Mouse (Mus musculus) heart, postnatal 10 days (tissue): ENCODE measurements around the gene Rpl18a. TPM values are rescaled to one million over a fixed set of nuclear protein-coding genes. Genes with fewer than 3 reads are reported as not detected.

ENCODE experiments used
- DNase-seq, 2 experiments: peaks; one replicate each; pipeline ENCODE4 v3.0.0; 2021
- intact Hi-C: fragments of 180-260 bp; cut with DNase I; formaldehyde crosslinking; loops from one replicate; pipeline ENCODE4 v1.15.1; 2025
- total RNA-seq, 2 experiments: library from RNA; stranded (reverse); gene quantifications; 2 replicates each; pipeline ENCODE4 v1.2.3; 2021

Rpl18a gene
- total RNA-seq, 2 experiments from 2014 or later, result 1,171 to 1,193 TPM

- intact Hi-C loops, result no loop called here
- DNase-seq, result peak in 1 of 2 experiments; percentile 33
These were observed 9.5 kb downstream of the Rpl18a start for GRCm38 (mm10) chr8:70887669-70888068.

DNA sequence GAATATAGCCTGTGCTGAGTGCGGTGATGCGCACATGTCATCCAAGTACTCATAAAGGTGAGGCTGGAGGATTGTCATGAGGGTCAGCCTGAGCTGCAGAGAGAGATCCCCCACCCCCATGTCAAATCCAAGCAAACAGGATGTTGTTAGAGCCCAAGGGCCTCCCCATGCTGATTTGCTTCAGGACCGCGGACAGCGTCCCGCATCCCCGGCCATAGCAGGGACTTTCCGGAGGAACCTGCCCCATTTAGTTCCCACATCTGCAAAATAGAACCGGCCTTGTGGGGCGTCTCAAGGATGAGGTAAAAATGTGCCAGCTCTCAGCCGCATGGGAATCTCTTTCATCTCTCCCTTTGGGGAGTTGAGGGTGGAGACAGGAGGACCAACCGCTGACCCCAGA lies 11.6 kb downstream of the Rpl18a start:
- DNase-seq, result peak in 1 of 2 experiments; percentile 68
- intact Hi-C loops, result no loop called here

DNA sequence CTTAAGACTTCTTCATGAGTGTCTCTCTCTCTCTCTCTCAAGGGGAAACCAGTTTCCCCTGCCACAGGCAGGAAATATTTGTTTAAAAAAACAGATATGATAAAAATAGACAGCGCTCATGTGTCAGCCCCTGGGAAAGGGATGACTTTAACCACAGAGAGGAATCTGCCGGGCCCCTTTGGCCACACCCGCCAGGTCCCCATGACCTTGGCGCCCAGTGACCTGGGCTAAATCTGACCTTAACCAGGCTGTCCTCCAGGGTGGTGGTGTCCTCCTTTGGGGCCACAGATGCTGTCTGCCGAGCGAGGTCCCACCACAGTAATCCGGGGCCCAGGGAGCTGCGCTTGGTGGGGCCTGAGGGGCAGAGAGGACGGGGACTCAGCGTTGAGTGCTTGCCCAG lies 12.5 kb downstream of the Rpl18a start:
- DNase-seq, result no peak
- intact Hi-C loops, result no loop called here

- no peak for DNase-seq
- intact Hi-C loops, result no loop called here
These were observed 13.0 kb downstream of the Rpl18a start for GRCm38 (mm10) chr8:70884186-70884585.

DNA sequence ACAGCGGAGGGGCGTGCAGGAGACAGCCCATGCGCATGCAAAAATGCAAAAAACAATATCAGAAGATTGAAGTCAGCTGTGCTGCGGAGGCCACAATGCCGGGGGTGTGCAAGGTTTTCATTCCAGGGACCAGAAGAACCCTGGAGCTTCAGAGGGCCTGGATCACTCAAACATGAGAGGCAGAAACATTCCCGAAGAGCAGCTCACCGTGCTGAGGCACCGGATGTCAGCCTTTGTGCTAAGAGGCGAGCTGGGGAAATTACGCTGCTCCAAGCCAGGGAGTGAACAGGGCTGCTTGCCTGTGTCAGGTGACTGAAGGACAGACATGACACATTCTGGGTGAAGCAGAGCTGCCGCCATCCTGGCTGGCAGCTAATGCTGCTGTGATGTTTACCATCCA lies 16.7 kb downstream of the Rpl18a start:
- intact Hi-C loops, result no loop called here
- no peak for DNase-seq

DNA sequence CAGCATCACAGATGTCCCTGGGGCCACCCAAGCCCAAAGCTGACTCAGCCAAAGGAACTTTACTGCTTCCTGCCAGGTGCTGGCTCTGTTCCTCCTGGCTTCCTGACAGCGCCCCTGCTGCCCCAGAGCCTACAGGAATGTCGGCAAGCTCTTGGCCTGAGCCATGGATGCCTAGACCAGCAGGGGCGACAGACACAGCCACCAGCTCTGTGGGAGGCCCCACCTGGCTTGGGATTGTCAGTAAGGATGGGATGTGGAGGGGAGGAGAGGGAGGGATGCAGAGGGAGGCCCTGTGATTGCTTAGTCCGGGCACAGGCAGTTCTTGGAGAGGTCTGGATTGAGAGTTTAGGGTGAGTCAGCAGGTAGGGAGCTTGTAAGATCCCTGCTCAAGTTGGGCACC lies 17.1 kb downstream of the Rpl18a start:
- intact Hi-C loops, result no loop called here
- peak; percentile 77 to 78 for DNase-seq

DNA sequence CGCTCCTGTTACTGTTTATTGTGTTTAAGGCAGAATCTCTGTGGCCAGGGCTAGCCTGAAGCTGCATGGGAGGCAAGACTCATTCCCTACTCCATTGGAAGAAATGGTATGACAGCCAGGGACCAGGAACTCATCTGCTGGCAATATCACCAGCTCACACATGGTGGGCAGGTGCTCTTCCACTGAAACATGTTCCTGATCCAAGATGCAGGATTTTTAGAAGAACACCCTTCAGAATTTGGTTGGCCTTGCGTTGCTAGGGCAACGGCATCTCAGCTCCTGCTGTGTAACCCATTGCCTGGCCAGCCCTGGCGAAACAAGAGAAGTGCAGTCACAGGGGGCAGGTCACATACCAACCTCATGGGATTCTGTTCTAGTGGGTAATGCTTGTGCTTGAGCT lies 17.7 kb downstream of the Rpl18a start:
- intact Hi-C loops, result no loop called here
- DNase-seq, result no peak

- no peak for DNase-seq
- intact Hi-C loops, result no loop called here
These were observed 19.0 kb downstream of the Rpl18a start for GRCm38 (mm10) chr8:70878178-70878577.

DNA sequence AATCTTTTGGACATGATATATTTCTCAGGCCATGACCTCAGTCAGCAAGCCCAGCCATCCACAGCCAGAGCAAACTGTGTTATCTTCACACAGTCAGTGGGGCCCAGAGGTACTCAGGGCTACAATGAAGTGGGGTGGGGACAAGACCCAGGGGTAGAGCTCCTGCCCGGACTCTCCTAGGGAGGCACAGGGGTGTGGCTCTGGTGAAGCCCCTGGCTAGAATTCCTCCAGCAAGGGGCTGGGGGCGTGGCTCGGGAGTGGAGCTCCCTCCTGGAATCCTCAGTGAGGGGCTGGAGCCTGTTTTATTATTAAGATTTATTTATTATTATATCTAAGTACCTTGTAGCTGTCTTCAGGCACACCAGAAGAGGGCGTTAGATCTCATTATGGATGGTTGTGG lies 20.8 kb downstream of the Rpl18a start:
- intact Hi-C loops, result no loop called here
- no peak for DNase-seq

GRCm38 (mm10) chr8:70874441-70874840 lies 22.8 kb downstream of the Rpl18a start:
- intact Hi-C loops, result no loop called here
- DNase-seq, result no peak

GRCm38 (mm10) chr8:70873364-70873985 lies 23.7 kb downstream of the Rpl18a start, which contains the start of gene Ccdc124:
Gene Ccdc124 (minus strand): TSS chr8:70873935.
- intact Hi-C loops, result loop anchor here (1.0 kb wide), 2 partner anchors 20 to 24 kb away; partner anchors contain the start of gene Rpl18a
- peak; percentile 96 to 97 for DNase-seq

- intact Hi-C loops, result loop anchor here (1.0 kb wide), 2 partner anchors 20 to 24 kb away; partner anchors contain the start of gene Rpl18a
- no peak for DNase-seq
These were observed 24.4 kb downstream of the Rpl18a start for GRCm38 (mm10) chr8:70872643-70873363.

DNA sequence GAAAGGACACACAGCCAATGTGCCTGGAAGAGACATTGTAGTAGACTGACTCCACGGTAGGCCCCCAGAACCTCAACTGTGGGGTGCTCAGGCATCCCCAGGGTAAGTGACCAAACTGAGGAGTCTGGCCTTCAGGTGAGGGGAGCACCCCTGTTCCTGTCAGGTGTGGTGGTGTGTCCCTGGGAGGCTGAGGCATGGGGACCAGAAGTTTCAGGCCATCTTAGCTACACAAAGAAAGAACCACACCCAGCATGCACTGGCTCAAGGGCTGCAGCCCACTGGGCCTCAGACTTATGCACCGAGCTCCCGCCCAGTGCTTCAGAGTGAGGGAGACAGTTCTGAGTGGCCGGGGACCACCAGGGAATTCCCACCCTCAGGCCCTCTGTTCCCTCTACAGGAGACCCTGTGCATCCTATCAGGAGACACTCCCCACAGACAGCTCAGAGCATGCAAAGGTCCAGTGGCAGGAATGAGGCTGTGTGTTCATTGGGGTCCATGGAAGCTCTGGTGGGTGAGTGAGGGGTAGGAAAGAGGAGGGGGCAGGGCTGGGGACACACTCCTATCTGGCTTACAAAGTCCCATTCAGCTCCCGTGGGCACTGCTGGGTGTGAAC lies 25.9 kb downstream of the Rpl18a start:
- no peak for DNase-seq
- intact Hi-C loops, result no loop called here

- DNase-seq, result peak; percentile 84 to 85
- intact Hi-C loops, result loop anchor here (1.0 to 2.0 kb wide), 3 partner anchors 25 to 149 kb away; no protein-coding TSS in a partner anchor
These were observed 27.6 kb downstream of the Rpl18a start for GRCm38 (mm10) chr8:70869601-70870041.

DNA sequence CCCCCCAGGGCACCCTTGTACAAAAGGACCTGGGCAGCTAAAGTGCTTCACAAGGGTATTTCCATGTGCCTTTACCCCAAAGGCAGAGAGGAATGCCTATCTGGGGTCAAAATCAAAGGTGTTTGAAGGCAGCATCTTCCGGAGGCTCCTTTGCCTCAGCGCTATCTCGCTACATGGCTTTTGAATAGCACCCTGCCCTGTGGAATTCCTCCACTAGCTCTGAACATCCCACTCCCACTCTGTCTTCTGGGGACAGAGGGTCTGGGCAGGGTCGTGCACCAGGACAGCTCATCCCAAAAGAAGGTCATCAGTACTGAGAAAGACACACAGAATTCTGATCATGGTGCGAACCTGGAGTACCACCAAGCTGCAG lies 28.0 kb downstream of the Rpl18a start:
- no peak for DNase-seq
- intact Hi-C loops, result loop anchor here (1.0 to 2.0 kb wide), 2 partner anchors 25 to 148 kb away; no protein-coding TSS in a partner anchor

DNA sequence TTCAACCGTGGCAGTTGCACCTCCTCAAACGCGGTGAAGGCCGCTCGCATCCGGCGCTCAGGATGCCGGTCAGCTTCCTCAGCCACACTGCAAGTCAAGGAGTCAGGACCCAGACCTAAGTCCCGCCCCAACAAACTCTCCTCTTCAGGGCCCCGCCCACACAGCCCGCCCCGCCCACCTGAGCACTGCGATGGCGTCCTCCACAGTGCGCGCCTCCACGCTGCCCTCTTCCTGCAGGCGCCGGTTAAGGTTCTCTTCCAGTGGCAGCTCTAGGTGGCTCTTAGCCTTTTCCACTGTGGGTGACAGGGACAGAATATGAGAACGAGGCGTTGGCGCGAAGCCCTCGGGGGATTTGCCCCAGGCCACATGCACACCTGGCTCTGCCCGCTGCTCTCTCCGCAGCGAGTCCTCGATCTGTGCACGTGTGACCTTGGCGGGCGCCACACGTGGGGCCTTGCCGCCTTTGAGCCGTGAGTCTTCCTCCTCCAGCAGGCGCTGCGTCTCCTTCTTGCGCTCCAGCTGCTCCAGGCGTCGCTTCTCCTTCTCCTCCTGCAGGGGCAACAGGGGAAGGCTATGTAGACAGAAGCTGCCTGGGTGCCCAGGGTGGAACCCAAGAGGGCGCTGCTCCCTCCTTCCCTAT lies 28.5 kb downstream of the Rpl18a start:
- DNase-seq, result peak in 1 of 2 experiments; percentile 38
- intact Hi-C loops, result loop anchor here (1.0 to 2.0 kb wide), 2 partner anchors 24 to 148 kb away; no protein-coding TSS in a partner anchor

DNA sequence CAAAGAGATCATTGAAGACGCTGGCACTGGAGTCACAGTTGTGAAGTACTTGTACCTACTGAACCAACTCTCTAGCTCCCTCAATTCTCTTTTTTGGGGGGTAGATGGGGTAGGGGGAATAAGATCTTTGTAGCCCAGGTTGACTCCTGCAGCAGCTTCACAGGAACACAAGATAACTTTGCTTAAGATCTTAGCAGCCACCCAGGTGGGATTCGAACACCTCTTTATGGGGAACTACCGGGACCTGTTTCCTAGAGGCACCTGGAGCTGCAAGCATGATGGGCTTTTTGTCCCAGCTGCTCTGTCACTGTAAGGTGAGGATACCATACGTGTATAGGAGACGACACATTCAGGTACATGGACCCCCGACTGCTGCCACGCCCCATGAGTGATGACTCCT lies 30.6 kb downstream of the Rpl18a start:
- no peak for DNase-seq
- intact Hi-C loops, result no loop called here

- DNase-seq, result no peak
These were observed 31.2 kb downstream of the Rpl18a start for GRCm38 (mm10) chr8:70866001-70866520.

GRCm38 (mm10) chr8:70865350-70866000 lies 31.7 kb downstream of the Rpl18a start:
- intact Hi-C loops, result no loop called here
- DNase-seq, result peak; percentile 100

More at GRCm38 (mm10) chr8:70866001-70866520, 31.2 kb downstream of the Rpl18a start:
- intact Hi-C loops, result no loop called here

- peak; percentile 52 to 56 for DNase-seq
- intact Hi-C loops, result no loop called here
These were observed 32.4 kb downstream of the Rpl18a start for GRCm38 (mm10) chr8:70864712-70865221.
